Mouse (Mus musculus) MEL (cell line): ENCODE results near the gene Tmem242.

ENCODE experiments used
- CTCF ChIP-seq, 3 experiments: IDR thresholded peaks in 2 of 3; conservative IDR thresholded peaks in 1 of 3; 2 replicates each; pipeline ENCODE4 v1.5.1; 2011 to 2012; ENCODE audit warnings: low read length in 3 of 3, low read depth in 2 of 3, mild to moderate bottlenecking in 2 of 3, improper control_type of control experiment in 1 of 3, inconsistent platforms in 1 of 3, mixed read lengths in 1 of 3, moderate library complexity in 1 of 3; ENCODE audit not compliant: control insufficient read depth in 1 of 3, insufficient read depth in 1 of 3, poor library complexity in 1 of 3, severe bottlenecking in 1 of 3
- GATA1 ChIP-seq: IDR thresholded peaks from 2 replicates; pipeline ENCODE4 v1.6.1; 2011; ENCODE audit warnings: low read depth, low read length, improper control_type of control experiment
- HCFC1 ChIP-seq: IDR thresholded peaks from 2 replicates; pipeline ENCODE4 v1.6.1; 2012; ENCODE audit warnings: low read depth, mild to moderate bottlenecking, inconsistent platforms, low read length, improper control_type of control experiment, moderate library complexity
- KAT2A ChIP-seq: conservative IDR thresholded peaks from 2 replicates; pipeline ENCODE4 v1.6.1; 2012; ENCODE audit warnings: low read depth, low read length, improper control_type of control experiment, inconsistent platforms
- POLR2A ChIP-seq, 2 experiments: IDR thresholded peaks; 2 replicates each; pipeline ENCODE4 v1.6.1; 2011 to 2012; ENCODE audit warnings: low read length in 2 of 2, mild to moderate bottlenecking in 2 of 2, control low read depth in 1 of 2, improper control_type of control experiment in 1 of 2, low read depth in 1 of 2, moderate library complexity in 1 of 2; ENCODE audit not compliant: control insufficient read depth in 1 of 2, insufficient read depth in 1 of 2, poor library complexity in 1 of 2
- POLR2AphosphoS2 ChIP-seq: IDR thresholded peaks from 2 replicates; pipeline ENCODE4 v1.6.1; 2011; ENCODE audit warnings: low read length, improper control_type of control experiment
- TBP ChIP-seq: IDR thresholded peaks from 2 replicates; pipeline ENCODE4 v1.8.0; 2011; ENCODE audit warnings: low read depth, low read length, improper control_type of control experiment

DNA sequence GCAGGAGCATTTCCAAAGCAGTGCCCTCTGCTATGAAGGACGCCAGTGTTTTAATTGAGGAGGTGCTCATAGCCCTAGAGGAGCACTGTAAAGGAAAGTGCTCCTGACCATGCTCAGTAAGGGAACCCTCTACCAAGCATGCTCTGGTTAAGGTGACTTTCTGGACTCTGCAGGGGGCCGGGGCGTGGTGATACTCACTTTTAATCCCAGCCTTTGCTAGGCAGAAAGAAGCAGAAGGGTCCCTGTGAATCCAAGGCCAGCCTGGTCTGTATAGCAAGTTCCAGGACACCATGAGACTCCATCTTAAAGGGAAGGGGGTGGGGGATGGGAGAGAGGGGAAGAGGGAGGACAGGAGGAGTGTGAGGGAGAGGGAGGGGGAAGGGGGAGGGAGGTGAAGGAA lies 51.7 kb downstream of the Tmem242 start:
- TF ChIP-seq CTCF (IDR thresholded peaks at IDR 0.05 in 2 of 3, conservative IDR thresholded peaks at IDR 0.05 in 1 of 3; ENCODE audit: control insufficient read depth in 1 of 3, insufficient read depth in 1 of 3, low read depth in 2 of 3, low read length in 3 of 3, poor library complexity in 1 of 3, severe bottlenecking in 1 of 3) (no peak), POLR2AphosphoS2 (no peak), KAT2A (no peak), TBP (no peak), HCFC1 (no peak), GATA1 (no peak), POLR2A (IDR thresholded peaks at IDR 0.05; ENCODE audit: control insufficient read depth in 1 of 2, insufficient read depth in 1 of 2, low read depth in 1 of 2, low read length in 2 of 2, poor library complexity in 1 of 2) (no peak)
